25 mouse cellular contexts compared by ENCODE assay signal in the genomic region with DNA sequence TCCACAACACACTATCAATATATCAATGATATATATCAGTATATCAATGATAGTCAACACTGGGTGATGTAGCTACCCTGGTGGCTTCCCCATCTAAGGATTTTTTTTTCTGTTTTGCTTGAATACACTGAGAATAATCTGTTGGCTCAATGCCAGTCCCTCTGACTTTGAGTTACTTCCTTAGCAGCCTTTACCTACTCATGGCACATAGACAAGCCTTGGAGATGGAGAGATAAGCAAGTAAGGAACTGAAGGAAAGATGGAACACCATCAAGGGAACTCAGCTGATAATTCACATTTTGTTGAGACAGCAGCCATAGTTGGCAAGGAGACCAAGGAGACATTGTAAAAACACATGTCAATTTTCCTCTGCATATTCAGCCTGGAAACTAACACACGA.
"Had no signal": no experiment of that assay in that cellular context is flagged by ENCODE, and none has a peak within 500 bp of the region (broad histone marks: within the 10 kb centered on the region; RNA-seq: fewer than 3 reads in every experiment).

No protein-coding gene starts in this region.

- H3K9me3 ChIP-seq: heart, embryonic 13.5 days; heart, embryonic 15.5 days; hindbrain, embryonic 13.5 days; hindbrain, embryonic 15.5 days; limb, embryonic 10.5 days; limb, embryonic 12.5 days; liver, embryonic 13.5 days had no signal

- H3K4me1 ChIP-seq: heart, embryonic 13.5 days; heart, embryonic 15.5 days; hindbrain, embryonic 13.5 days; hindbrain, embryonic 15.5 days; limb, embryonic 10.5 days; limb, embryonic 12.5 days; liver, embryonic 13.5 days had no signal

- H3K4me2 ChIP-seq: heart, embryonic 11.5 days; heart, embryonic 13.5 days; heart, embryonic 15.5 days; hindbrain, embryonic 13.5 days; hindbrain, embryonic 15.5 days; limb, embryonic 12.5 days; liver, embryonic 11.5 days; liver, embryonic 13.5 days had no signal

- ATAC-seq: hindbrain, postnatal 0 days; intestine, postnatal 0 days had no signal

- H3K27ac ChIP-seq: gastrocnemius, adult 2 months; heart, embryonic 13.5 days; heart, embryonic 15.5 days; hindbrain, embryonic 13.5 days; hindbrain, embryonic 15.5 days; hindbrain, postnatal 0 days; layer of hippocampus, adult 2 months; left cerebral cortex, adult 2 months; limb, embryonic 10.5 days; limb, embryonic 12.5 days; liver, embryonic 13.5 days had no signal

- DNase-seq: gastrocnemius, adult 2 months; gastrocnemius, postnatal 10 days; gastrocnemius, postnatal 25 days; heart, adult 18-20 months; heart, postnatal 14 days; heart, postnatal 36 days; kidney, adult 18-20 months; kidney, adult 8-10 months; kidney, postnatal 10 days; kidney, postnatal 25 days; kidney, postnatal 4 days; liver; liver, embryonic 13.5 days had no signal

- H3K4me3 ChIP-seq: gastrocnemius, adult 2 months; heart, embryonic 13.5 days; heart, embryonic 15.5 days; hindbrain, embryonic 13.5 days; hindbrain, embryonic 15.5 days; layer of hippocampus, adult 2 months; left cerebral cortex, adult 2 months; limb, embryonic 10.5 days; limb, embryonic 12.5 days; liver, embryonic 13.5 days had no signal

- H3K36me3 ChIP-seq: heart, embryonic 13.5 days; heart, embryonic 15.5 days; hindbrain, embryonic 13.5 days; hindbrain, embryonic 15.5 days; limb, embryonic 10.5 days; limb, embryonic 12.5 days; liver, embryonic 13.5 days had no signal

- H3K9ac ChIP-seq: heart, embryonic 13.5 days; heart, embryonic 15.5 days; hindbrain, embryonic 13.5 days; hindbrain, embryonic 15.5 days; limb, embryonic 12.5 days; liver, embryonic 13.5 days had no signal

- H3K27me3 ChIP-seq: heart, embryonic 13.5 days; heart, embryonic 15.5 days; hindbrain, embryonic 13.5 days; hindbrain, embryonic 15.5 days; limb, embryonic 12.5 days; liver, embryonic 13.5 days had no signal
